ENCODE assay signal across 1 mouse cellular context in the genomic region with DNA sequence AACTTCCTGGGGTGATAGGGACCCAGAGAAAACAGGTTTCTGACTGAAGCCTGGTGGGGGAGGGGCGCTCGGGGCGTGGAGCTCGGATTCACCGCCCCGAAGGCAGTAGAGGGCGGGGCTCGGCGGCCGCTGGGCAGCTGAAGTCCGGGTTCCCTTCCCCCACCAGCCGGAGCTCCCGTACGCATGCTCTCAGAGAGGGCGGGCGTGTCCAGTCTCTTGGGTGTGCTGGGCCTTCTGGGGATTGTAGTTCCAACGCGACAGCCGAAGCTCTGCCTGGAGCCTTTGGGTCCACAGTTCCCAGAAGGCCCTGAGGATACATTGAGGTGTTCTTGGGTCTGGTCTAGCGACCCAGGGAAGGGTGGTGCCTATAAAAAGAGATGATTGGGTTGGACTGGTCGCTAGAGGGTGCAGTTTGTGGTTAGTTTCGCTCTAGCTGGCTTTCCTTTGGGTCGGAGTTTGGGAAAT.
A peak's percentile ranks its signal among the peaks of the same experiment; 100 is the strongest.
TF ChIP-seq lines count a peak whose summit lies in the region.

No protein-coding gene starts in this region.

TF ChIP-seq in myocyte, 11 proteins besides CTCF, POLR2A, EP300 and RAD21 (continued from another document):
- TF ChIP-seq CEBPB (IDR thresholded peaks at IDR 0.05; ENCODE audit: insufficient read depth, poor library complexity, severe bottlenecking) (no peak), TCF3 (IDR thresholded peaks at IDR 0.05; ENCODE audit: insufficient read length, low read depth) (no peak), POLR2AphosphoS2 (IDR thresholded peaks at IDR 0.05; ENCODE audit: insufficient read length, low read depth) (peak; percentile 76), MYOG (IDR thresholded peaks at IDR 0.05; ENCODE audit: control insufficient read depth in 1 of 3, insufficient read depth in 1 of 3, insufficient read length in 2 of 3, low read depth in 2 of 3) (peak in 2 of 3 experiments; percentile 21 to 72)
